Mouse (Mus musculus) heart, adult 2 months (tissue): ENCODE measurements at regions not wholly inside any gene's neighbourhood (a gene's known extent, or its start where the extent isn't known, plus 50 kb on each side); places are given as distances from the start of the nearest gene placed in this dataset.

Experiments
- CTCF ChIP-seq: fragments of 200-600 bp; IDR thresholded peaks from 2 replicates; pipeline ENCODE4 v1.8.1; 2022; ENCODE audit warnings: antibody characterized with exemption, mild to moderate bottlenecking, moderate library complexity
- POLR2A ChIP-seq: fragments of 200-500 bp; IDR thresholded peaks from 2 replicates; pipeline ENCODE4 v1.6.1; 2011; ENCODE audit warnings: mild to moderate bottlenecking, low read depth, low read length, control low read depth; ENCODE audit not compliant: insufficient read depth

DNA sequence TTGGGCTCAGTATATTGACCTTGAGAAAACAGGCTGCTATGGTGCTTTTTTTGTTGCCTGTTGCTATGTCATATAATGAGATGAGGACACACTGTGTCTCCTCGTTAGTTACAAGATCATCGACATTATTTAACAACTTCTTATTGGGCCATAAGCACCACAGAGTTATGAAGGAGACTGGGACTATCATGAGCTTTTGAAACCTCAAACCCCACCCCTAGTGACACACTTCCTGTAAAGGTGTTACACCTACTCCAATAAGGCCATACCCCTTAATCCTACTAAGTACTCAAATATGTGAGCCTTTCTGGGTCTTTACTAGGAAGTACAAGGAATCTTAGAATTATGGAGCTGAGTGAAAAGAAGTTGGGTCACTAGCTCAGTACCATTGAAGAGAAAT, 875.3 kb downstream of the Car8 start:
- TF ChIP-seq POLR2A (no peak), CTCF (no peak)
